Mouse (Mus musculus) embryo, embryonic 11.5 days (tissue): Measurements from ENCODE around the gene Cyp2j6.
"Not testable (repeated sequence)": the region's sequence is repeated elsewhere in the genome, so short reads cannot be mapped to it uniquely, and the experiment has no call there.

Experiments used
- DNase-seq: peaks from one replicate; pipeline ENCODE4 v3.0.0-alpha.2; 2012; ENCODE audit warnings: low read depth, low spot score

Cyp2j6 gene

DNA sequence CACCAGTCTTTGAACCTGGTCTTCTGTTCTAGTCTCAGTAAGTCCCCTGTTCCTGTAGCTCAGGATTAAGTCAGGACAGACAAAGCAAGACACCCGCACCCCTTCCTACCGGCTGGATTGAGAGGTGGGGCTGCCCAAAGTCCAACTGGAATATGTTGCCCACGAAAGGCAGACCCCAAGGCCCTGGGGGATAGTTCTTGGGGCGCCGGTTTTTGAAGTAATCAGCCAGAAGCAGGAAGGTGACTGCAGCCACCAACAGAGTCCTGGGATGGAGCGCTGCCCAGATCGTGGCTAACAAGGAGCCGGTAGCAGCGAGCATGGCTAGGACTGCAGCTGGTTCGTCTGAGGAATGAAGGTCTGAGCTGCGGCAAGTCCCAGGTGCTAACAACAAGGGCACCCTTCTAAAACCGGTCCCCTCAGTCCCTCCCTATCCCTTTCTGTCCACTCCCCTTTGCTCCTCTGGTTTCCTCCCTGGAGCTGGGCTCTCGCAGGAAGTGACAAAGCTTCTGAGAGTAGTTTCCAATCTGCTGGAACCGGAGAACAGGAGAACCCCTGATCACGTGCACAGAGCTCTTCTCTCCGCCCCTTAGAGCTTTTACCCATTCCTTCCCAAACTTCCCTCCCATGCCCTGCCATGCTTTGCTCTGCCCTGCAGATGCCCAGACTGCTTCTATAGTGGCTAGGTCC is at the start of gene Cyp2j6:
TSS of gene Cyp2j6 (minus strand) at position 529 of the 687 bp plus-strand sequence.
- DNase-seq: peak; percentile 36

DNA sequence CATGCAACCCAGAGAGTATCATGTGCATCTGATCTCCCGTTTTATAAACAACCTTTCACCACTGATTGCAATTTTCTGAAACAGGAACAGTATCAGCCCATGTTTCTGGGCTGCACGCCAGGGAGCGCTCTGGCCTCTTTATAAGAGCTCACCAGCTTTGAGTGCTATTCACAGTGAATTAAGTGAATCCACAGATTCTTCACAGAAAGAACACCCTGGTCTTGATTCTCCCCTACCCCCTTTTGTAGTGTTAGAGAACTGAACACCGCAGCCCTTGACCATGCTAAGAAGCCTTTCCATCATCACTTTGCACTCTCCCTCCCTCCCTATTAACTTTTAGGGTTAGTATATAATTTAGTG is 38.3 kb upstream of the Cyp2j6 start:
- no peak for DNase-seq

GRCm38 (mm10) chr4:96590911-96591790 is 37.7 kb upstream of the Cyp2j6 start, which contains the start of gene Cyp2j9:
Cyp2j9 (minus strand) TSS chr4:96591578.
- DNase-seq: peak; percentile 3

DNA sequence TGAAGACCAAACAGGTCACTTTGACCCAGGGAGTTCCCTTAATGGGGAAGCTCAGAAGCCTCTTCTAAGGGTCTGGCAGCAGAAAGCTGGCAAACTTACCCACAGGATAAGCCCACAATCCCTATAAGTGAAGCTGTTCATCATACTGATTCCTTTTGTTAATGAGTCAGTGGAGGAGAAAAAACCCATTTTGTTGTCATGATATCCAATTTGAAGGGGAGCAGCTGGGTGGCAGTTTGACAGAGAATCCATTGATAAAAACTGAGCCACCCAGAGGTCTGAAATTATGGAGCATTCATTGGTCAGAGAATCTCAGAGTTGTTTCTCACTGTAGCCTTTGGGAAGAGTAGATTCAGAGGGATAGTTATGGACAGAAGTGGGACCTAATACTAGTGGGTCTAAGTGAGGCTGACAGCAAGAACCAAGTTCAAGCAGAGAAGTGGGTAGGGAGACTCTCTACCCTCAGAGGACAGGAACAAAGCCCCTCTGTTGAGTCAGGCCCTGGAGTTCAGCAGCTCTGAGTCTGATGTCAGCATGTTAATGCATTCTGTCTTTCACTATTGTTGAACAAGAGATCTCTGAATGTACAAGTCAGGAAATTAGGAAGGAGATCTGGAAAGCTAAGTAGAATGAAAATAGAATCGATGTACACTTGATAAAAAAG is 28.1 kb upstream of the Cyp2j6 start:
- no peak for DNase-seq

- DNase-seq: not testable (repeated sequence)
Measured at GRCm38 (mm10) chr4:96580351-96580750, 26.9 kb upstream of the Cyp2j6 start.

GRCm38 (mm10) chr4:96569442-96569841 is 16.0 kb upstream of the Cyp2j6 start:
- DNase-seq: no peak

GRCm38 (mm10) chr4:96567988-96568387 is 14.5 kb upstream of the Cyp2j6 start:
- DNase-seq: no peak

- DNase-seq: no peak
Measured at GRCm38 (mm10) chr4:96565808-96566207, 12.3 kb upstream of the Cyp2j6 start.

DNA sequence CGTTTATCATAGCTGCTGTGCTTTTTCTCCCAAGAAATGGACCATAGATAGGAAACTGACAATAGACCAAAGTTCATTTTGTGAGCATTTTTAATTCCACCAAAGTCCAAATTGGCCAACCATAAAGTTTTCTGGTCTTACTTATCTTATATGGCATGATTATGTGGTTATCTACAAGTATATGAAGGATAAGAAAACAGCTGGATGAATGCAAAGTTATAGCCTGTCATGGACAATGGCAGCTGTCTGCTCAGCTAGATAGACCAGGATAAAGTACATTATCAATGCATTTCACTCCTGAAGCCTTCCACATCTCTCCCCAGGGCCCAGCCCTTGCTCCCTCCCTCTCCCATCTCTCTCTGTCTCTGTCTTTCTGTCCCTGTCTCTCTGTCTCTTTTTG is 7.0 kb upstream of the Cyp2j6 start:
- DNase-seq: no peak

DNA sequence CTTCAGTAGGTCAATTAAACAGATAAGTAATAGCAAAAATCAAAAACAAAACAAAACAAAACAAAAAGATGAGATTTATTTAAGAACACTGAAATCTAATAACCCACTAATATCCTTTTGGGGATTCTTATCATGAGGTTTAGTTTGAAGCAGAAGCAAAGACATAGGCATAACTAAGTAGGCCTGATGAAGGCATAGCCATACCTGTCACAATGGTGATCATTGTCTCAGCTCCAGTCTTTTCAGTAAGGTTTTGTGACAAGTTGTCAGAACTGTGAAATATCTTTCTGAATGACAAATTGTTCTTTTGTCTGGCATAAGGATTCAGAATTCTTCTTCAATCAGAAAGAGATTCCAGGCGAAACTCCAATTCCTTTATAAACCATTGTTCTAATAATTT is 6.3 kb upstream of the Cyp2j6 start:
- DNase-seq: no peak

DNA sequence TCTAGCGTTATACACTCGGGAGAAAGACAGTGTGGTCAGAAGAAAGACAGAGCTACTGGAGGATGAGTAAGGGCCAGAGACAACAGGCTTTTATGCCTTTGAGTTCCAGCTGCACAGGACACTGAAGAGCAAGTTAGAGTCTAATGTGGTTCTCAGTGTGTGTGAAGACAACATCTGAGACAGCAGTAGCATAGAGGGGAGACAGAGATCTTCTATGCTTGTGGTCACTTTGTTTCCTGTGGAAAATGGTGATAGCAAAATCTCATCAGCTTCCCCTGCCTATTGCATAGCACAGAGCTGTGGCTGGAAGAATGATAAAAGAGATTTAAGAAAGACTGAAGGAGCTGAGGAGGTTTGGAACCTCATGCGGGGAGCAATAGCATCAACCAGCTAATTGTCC is 1.8 kb downstream of the Cyp2j6 start:
- DNase-seq: no peak

DNA sequence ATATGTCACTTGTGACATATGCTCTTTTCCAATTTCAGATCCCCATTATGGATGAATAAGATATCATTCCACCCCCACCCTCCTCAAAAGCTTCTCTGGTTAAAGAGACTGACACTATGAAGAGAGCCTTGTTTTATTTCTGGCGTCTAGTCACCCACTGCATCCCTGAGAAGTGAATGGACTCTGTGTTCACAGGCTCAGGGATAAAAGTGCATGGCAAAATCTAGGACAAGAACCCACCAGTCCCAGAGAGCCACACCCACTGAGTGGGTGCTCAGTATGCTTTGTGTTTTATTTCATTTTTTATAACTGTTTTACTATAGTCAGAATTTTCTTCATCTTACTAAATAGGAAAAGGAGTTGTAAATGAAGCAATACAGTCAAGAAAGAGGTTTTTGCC is 7.5 kb downstream of the Cyp2j6 start:
- DNase-seq: no peak

DNA sequence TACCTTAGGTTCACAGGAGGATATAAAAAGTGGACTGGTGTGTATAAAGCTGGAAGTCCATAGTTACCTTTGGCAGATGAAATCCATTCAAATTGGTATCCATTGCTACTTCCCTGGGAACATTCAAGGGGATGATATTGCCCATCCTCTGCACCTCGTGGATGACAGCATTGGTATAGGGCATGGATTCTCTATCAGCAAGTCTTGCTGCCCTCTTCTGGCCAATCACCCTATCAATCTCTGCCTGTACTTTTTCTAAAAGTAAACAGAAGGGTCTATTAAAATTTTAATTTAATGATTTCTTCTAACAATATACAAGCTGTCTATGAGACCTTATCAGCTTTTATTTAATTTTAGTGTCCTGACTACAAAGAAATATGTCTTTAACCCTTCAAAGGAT is 27.7 kb downstream of the Cyp2j6 start:
- no peak for DNase-seq

DNA sequence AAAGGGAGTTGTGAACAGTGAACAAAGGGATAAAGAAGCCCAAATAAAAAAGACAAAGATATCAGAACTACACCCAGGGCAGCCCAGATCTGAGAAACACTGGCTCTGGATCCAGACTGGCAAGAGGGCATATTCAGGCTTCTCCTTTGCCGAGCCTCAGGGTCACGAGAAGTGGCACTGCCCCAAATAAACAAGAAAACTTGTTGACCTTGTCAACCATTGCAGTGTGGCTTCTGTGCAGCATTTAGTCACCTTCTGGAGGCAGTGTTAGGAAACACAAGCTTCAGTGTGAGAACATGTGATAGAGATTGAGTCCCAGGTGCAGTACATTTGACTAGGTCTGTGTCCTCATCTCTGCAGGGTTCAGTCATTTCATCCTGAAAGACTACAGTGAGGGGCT is 31.2 kb downstream of the Cyp2j6 start:
- no peak for DNase-seq

DNA sequence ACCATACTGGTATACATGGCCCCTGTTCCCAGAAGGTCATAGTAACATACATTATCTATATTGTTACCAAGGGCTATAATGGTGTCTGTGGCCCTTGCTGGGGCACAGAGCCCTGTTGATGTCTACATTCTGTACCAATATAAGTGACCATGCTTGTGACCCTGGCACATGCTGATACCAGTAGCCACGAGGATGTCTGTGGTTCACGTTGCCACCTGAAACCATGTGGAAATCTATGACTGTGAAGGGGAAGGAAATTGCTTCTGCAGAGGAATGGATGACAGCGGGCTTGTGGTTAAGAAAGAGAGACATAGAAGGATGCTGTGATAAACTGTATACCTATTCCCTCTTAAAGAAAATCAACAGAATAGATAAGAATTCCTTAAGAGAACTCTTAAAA is 43.4 kb downstream of the Cyp2j6 start:
- DNase-seq: no peak

DNA sequence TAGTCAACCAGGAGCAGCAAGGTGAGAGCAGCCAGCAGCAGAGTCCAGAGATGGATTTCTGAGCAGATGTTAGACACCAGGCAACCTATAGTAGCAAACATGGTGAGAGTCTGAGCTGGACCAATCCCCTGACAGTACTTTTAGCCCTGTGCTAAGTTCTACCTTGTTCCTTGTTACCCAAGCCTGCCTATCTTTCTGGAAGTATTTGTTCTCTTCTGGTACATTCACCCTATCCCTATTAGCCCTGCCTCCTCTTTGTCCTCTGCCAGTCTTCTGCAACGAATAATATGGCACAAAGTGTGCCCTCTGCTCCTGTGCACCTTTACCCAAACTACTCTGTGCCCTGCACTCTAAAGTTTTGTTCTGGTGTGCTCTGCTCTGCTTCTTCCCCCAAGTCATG is 46.2 kb downstream of the Cyp2j6 start, which contains the start of gene Cyp2j8:
TSS of gene Cyp2j8 (minus strand) at position 101 of the 400 bp plus-strand sequence.
- DNase-seq: no peak
